Comparison of ENCODE assay signal across 25 mouse cellular contexts in the genomic region with DNA sequence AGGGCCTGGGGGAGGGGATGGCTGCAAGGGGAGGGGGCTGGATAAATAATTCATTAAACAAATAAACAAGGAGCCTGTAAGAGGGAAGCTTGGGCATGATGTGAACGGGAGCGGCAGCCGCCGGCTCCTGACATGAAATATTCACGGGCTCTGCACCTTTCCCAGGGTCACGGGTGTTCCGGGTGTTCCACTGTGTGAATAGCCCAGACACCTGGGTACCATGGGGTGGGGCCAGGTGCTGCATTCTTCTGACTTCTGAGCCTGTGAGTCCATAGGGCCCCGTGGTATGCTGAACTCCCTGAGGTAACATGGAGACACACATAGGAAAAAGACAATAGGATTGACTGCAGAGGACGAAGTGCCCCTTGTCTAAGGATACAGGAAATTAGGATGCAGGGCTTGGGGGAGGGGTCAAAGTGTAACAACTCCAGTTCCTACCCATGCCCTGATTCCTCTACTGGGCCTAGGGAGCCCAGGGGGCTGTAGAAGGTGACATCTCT. TPM values are rescaled to one million over a fixed set of nuclear protein-coding genes. Genes with fewer than 3 reads are reported as not detected.
DNase-seq lines count a peak whose midpoint lies in the region; ATAC-seq lines count a peak whose summit lies in the region.
"Had no signal": no experiment of that assay in that cellular context is flagged by ENCODE, and none has a peak within 500 bp of the region (broad histone marks: within the 10 kb centered on the region; RNA-seq: fewer than 3 reads in every experiment).

No protein-coding gene starts in this region.

- no peaks in the 10 kb centered on the region for H3K9me3 ChIP-seq in kidney, embryonic 15.5 days (replicated peaks)
- no peaks in the 10 kb centered on the region for H3K9me3 ChIP-seq in midbrain, embryonic 14.5 days (ENCODE audit: control insufficient read depth, low read length)
- no peaks in the 10 kb centered on the region for H3K9me3 ChIP-seq in midbrain, embryonic 15.5 days
- no peaks in the 10 kb centered on the region for H3K9me3 ChIP-seq in ES-E14 (ENCODE audit: control insufficient read depth, insufficient read depth, low read depth, low read length)
- no peaks in the 10 kb centered on the region for H3K9me3 ChIP-seq in limb, embryonic 12.5 days
- no peaks in the 10 kb centered on the region for H3K9me3 ChIP-seq in forebrain, embryonic 11.5 days (ENCODE audit: control insufficient read depth, low read length)
- H3K9me3 ChIP-seq: liver, embryonic 15.5 days had no signal

- H3K36me3 ChIP-seq in kidney, embryonic 15.5 days = peaks cover under 1% of the 10 kb centered on the region; the same call in 1 of the 2 replicates
- no peaks in the 10 kb centered on the region for H3K36me3 ChIP-seq in midbrain, embryonic 14.5 days (ENCODE audit: control insufficient read depth, insufficient read depth, low read length)
- no peaks in the 10 kb centered on the region for H3K36me3 ChIP-seq in midbrain, embryonic 15.5 days (replicated peaks)
- no peaks in the 10 kb centered on the region for H3K36me3 ChIP-seq in ES-E14 (ENCODE audit: control insufficient read depth, insufficient read depth, low read length, poor library complexity, severe bottlenecking)
- peaks cover 1% of the 10 kb centered on the region; the same call in 1 of the 2 replicates for H3K36me3 ChIP-seq in limb, embryonic 12.5 days
- no peaks in the 10 kb centered on the region for H3K36me3 ChIP-seq in forebrain, embryonic 11.5 days (ENCODE audit: control insufficient read depth, insufficient read depth, low read length)
- H3K36me3 ChIP-seq: liver, embryonic 15.5 days had no signal

- H3K27ac ChIP-seq in kidney, embryonic 15.5 days = no peak overlapping the region
- H3K27ac ChIP-seq in midbrain, embryonic 14.5 days (replicated peaks; ENCODE audit: low read depth, low read length) = peak overlapping the region; percentile 60; the same call in 1 of the 2 replicates
- H3K27ac ChIP-seq in midbrain, embryonic 15.5 days = no peak overlapping the region
- H3K27ac ChIP-seq in ES-E14 (ENCODE audit: insufficient read depth, low read depth, low read length, poor library complexity, severe bottlenecking) = peak overlapping the region; percentile 14; the same call in 1 of the 2 replicates
- no peak overlapping the region for H3K27ac ChIP-seq in limb, embryonic 12.5 days
- no peak overlapping the region for H3K27ac ChIP-seq in forebrain, embryonic 11.5 days (ENCODE audit: low read depth, low read length)
- H3K27ac ChIP-seq: gastrocnemius, adult 2 months; left cerebral cortex, adult 2 months; liver, embryonic 15.5 days had no signal

- peaks cover 43% of the 10 kb centered on the region for H3K4me1 ChIP-seq in kidney, embryonic 15.5 days
- peaks cover 28% of the 10 kb centered on the region for H3K4me1 ChIP-seq in midbrain, embryonic 14.5 days (ENCODE audit: control insufficient read depth, insufficient read depth, low read length)
- peaks cover 25% of the 10 kb centered on the region for H3K4me1 ChIP-seq in midbrain, embryonic 15.5 days
- peaks cover 4 to 36% of the 10 kb centered on the region in 2 experiments; a peak in 3 of 4 replicates for H3K4me1 ChIP-seq in ES-E14 (ENCODE audit: control insufficient read depth in 2 of 2, insufficient read depth in 2 of 2, low read length in 2 of 2, poor library complexity in 1 of 2)
- H3K4me1 ChIP-seq in limb, embryonic 12.5 days (replicated peaks) = peaks cover 41% of the 10 kb centered on the region
- peaks cover 7% of the 10 kb centered on the region for H3K4me1 ChIP-seq in forebrain, embryonic 11.5 days (replicated peaks; ENCODE audit: control insufficient read depth, insufficient read depth, low read length)

- H3K9ac ChIP-seq in kidney, embryonic 15.5 days = no peak overlapping the region
- H3K9ac ChIP-seq in midbrain, embryonic 14.5 days (replicated peaks; ENCODE audit: low read length) = no peak overlapping the region
- no peak overlapping the region for H3K9ac ChIP-seq in midbrain, embryonic 15.5 days
- peak overlapping the region; percentile 17; the same call in 1 of the 2 replicates for H3K9ac ChIP-seq in ES-E14 (ENCODE audit: insufficient read depth, low read depth, low read length, poor library complexity, severe bottlenecking)
- H3K9ac ChIP-seq in limb, embryonic 12.5 days (replicated peaks) = no peak overlapping the region; the same call in 1 of the 2 replicates
- no peak overlapping the region for H3K9ac ChIP-seq in forebrain, embryonic 11.5 days (ENCODE audit: low read length)
- H3K9ac ChIP-seq: forebrain, postnatal 0 days; liver, embryonic 15.5 days had no signal

- H3K4me3 ChIP-seq in kidney, embryonic 15.5 days (replicated peaks) = no peak overlapping the region
- no peak overlapping the region for H3K4me3 ChIP-seq in midbrain, embryonic 14.5 days (replicated peaks; ENCODE audit: low read depth, low read length)
- H3K4me3 ChIP-seq in midbrain, embryonic 15.5 days = no peak overlapping the region
- H3K4me3 ChIP-seq in ES-E14 (ENCODE audit: insufficient read depth in 1 of 2, low read depth in 1 of 2, low read length in 2 of 2, poor library complexity in 1 of 2, severe bottlenecking in 1 of 2) = 0 out of 4 replicates have a peak overlapping the region, but pooled peaks of 1 of the 2 experiments have one; percentile 14
- no peak overlapping the region for H3K4me3 ChIP-seq in limb, embryonic 12.5 days (replicated peaks)
- H3K4me3 ChIP-seq in forebrain, embryonic 11.5 days (ENCODE audit: low read depth, low read length) = no peak overlapping the region
- H3K4me3 ChIP-seq: gastrocnemius, adult 2 months; left cerebral cortex, adult 2 months; liver, embryonic 15.5 days had no signal

- H3K27me3 ChIP-seq in kidney, embryonic 15.5 days = peaks cover 13% of the 10 kb centered on the region; the same call in 1 of the 2 replicates
- no peaks in the 10 kb centered on the region for H3K27me3 ChIP-seq in midbrain, embryonic 14.5 days (ENCODE audit: control insufficient read depth, insufficient read depth, low read length)
- no peaks in the 10 kb centered on the region for H3K27me3 ChIP-seq in midbrain, embryonic 15.5 days (replicated peaks)
- no peaks in the 10 kb centered on the region; the same call in none of the 2 replicates for H3K27me3 ChIP-seq in limb, embryonic 12.5 days
- peaks cover 4% of the 10 kb centered on the region; the same call in 1 of the 2 replicates for H3K27me3 ChIP-seq in forebrain, embryonic 11.5 days (ENCODE audit: control insufficient read depth, insufficient read depth, low read length)

- peak overlapping the region; percentile 6; the same call in 1 of the 2 replicates for H3K4me2 ChIP-seq in kidney, embryonic 15.5 days
- H3K4me2 ChIP-seq in midbrain, embryonic 14.5 days (ENCODE audit: low read length) = no peak overlapping the region
- no peak overlapping the region for H3K4me2 ChIP-seq in midbrain, embryonic 15.5 days
- H3K4me2 ChIP-seq in limb, embryonic 12.5 days = peak overlapping the region; percentile 3; the same call in 1 of the 2 replicates
- H3K4me2 ChIP-seq in forebrain, embryonic 11.5 days (ENCODE audit: low read depth, low read length, severe bottlenecking) = no peak overlapping the region
- H3K4me2 ChIP-seq: heart, embryonic 11.5 days; liver, embryonic 15.5 days had no signal

- 20% methylated on average over 9 of the region's 9 CpGs for WGBS in kidney, embryonic 15.5 days
- WGBS in midbrain, embryonic 14.5 days = 44% methylated on average over 9 of the region's 9 CpGs
- WGBS in midbrain, embryonic 15.5 days = 40% methylated on average over 9 of the region's 9 CpGs
- 28% methylated on average over 9 of the region's 9 CpGs for WGBS in limb, embryonic 12.5 days
- 67% methylated on average over 9 of the region's 9 CpGs for WGBS in forebrain, embryonic 11.5 days

- in situ Hi-C loops in ES-E14 (cut with MboI; ENCODE audit: low sequenced_read_pairs in 2 of 2, unreplicated experiment in 2 of 2) = no loop called here

- no peak for DNase-seq in kidney, postnatal 36 days
- peak; percentile 44 for DNase-seq in midbrain, embryonic 14.5 days
- DNase-seq in ES-E14 (ENCODE audit: low read depth, low spot score) = no peak
- no peak for DNase-seq in forebrain, embryonic 11.5 days (ENCODE audit: low spot score)
- DNase-seq in frontal cortex, postnatal 10 days (ENCODE audit: low spot score in 2 of 2) = no peak
- DNase-seq: adrenal gland, postnatal 14 days; cerebellum, adult 9-11 months; forebrain, postnatal 0 days; gastrocnemius, adult 2 months; heart, postnatal 10 days; kidney, adult 11 months; layer of hippocampus, adult 9-11 months; lung, postnatal 10 days; retina, postnatal 1 day; right cerebral cortex, postnatal 4 days had no signal

- ATAC-seq in kidney, embryonic 15.5 days (replicated peaks; ENCODE audit: low FRiP score) = no peak
- ATAC-seq in midbrain, embryonic 14.5 days (ENCODE audit: low FRiP score, low TSS enrichment) = no peak
- no peak for ATAC-seq in midbrain, embryonic 15.5 days (replicated peaks)
- ATAC-seq in limb, embryonic 12.5 days (ENCODE audit: insufficient number of reproducible peaks, insufficient read depth, low FRiP score, low TSS enrichment, low read depth) = no peak
- ATAC-seq in forebrain, embryonic 11.5 days (replicated peaks; ENCODE audit: low FRiP score) = no peak
- ATAC-seq: forebrain, postnatal 0 days; Patski had no signal

RNA-seq across cellular contexts. Expression of a gene that starts 4.7 kb away (rescaled TPM):
- 9.3 and 11.9 TPM in 2 replicates for polyA plus RNA-seq in kidney, embryonic 15.5 days (2015; fragmentation: Nextera tagmentation; extraction: Ambion mirVana)
- 31.1 and 43.4 TPM in 2 replicates for polyA plus RNA-seq in midbrain, embryonic 14.5 days (2014; fragmentation: Nextera tagmentation; extraction: Ambion mirVana)
- polyA plus RNA-seq in midbrain, embryonic 15.5 days (2015; fragmentation: Nextera tagmentation; extraction: Ambion mirVana) = 40.5 and 43.0 TPM in 2 replicates
- total RNA-seq in ES-E14 (2012; rRNA removed) = 7.5 and 12.5 TPM in 2 replicates
- polyA plus RNA-seq in limb, embryonic 12.5 days (2016; fragmentation: Nextera tagmentation; extraction: Ambion mirVana) = 17.6 and 21.3 TPM in 2 replicates
- polyA plus RNA-seq in forebrain, embryonic 11.5 days (2014; fragmentation: Nextera tagmentation; extraction: Ambion mirVana) = 6.6 and 7.7 TPM in 2 replicates
- total RNA-seq: gastrocnemius, adult 2 months; megakaryocyte progenitor cell, adult 5-6 weeks had no signal

RNA-seq across cellular contexts. Expression of a gene that starts 10.4 kb away (rescaled TPM):
- polyA plus RNA-seq in kidney, embryonic 15.5 days (2015; fragmentation: Nextera tagmentation; extraction: Ambion mirVana) = 29.8 and 31.5 TPM in 2 replicates
- 5.6 and 5.9 TPM in 2 replicates for polyA plus RNA-seq in midbrain, embryonic 14.5 days (2014; fragmentation: Nextera tagmentation; extraction: Ambion mirVana)
- polyA plus RNA-seq in midbrain, embryonic 15.5 days (2015; fragmentation: Nextera tagmentation; extraction: Ambion mirVana) = 4.3 and 5.8 TPM in 2 replicates
- total RNA-seq in ES-E14 (2012; rRNA removed) = 24.0 and 41.9 TPM in 2 replicates
- 53.2 and 55.1 TPM in 2 replicates for polyA plus RNA-seq in limb, embryonic 12.5 days (2016; fragmentation: Nextera tagmentation; extraction: Ambion mirVana)
- polyA plus RNA-seq in forebrain, embryonic 11.5 days (2014; fragmentation: Nextera tagmentation; extraction: Ambion mirVana) = 17.1 and 20.7 TPM in 2 replicates

RNA-seq across cellular contexts. Expression of a gene that starts 22.4 kb away (rescaled TPM):
- polyA plus RNA-seq in kidney, embryonic 15.5 days (2015; fragmentation: Nextera tagmentation; extraction: Ambion mirVana) = 73.4 and 84.3 TPM in 2 replicates
- polyA plus RNA-seq in midbrain, embryonic 14.5 days (2014; fragmentation: Nextera tagmentation; extraction: Ambion mirVana) = 32.2 and 36.2 TPM in 2 replicates
- polyA plus RNA-seq in midbrain, embryonic 15.5 days (2015; fragmentation: Nextera tagmentation; extraction: Ambion mirVana) = 59.5 and 62.2 TPM in 2 replicates
- 56.3 and 59.1 TPM in 2 replicates for total RNA-seq in ES-E14 (2012; rRNA removed)
- polyA plus RNA-seq in limb, embryonic 12.5 days (2016; fragmentation: Nextera tagmentation; extraction: Ambion mirVana) = 27.0 and 32.1 TPM in 2 replicates
- 27.9 and 28.4 TPM in 2 replicates for polyA plus RNA-seq in forebrain, embryonic 11.5 days (2014; fragmentation: Nextera tagmentation; extraction: Ambion mirVana)

RNA-seq across cellular contexts. Expression of a gene that starts 34.4 kb away (rescaled TPM):
- polyA plus RNA-seq in kidney, embryonic 15.5 days (2015; fragmentation: Nextera tagmentation; extraction: Ambion mirVana) = 0.34 and 0.35 TPM in 2 replicates
- polyA plus RNA-seq in midbrain, embryonic 14.5 days (2014; fragmentation: Nextera tagmentation; extraction: Ambion mirVana) = 0.14 and 0.36 TPM in 2 replicates
- polyA plus RNA-seq in midbrain, embryonic 15.5 days (2015; fragmentation: Nextera tagmentation; extraction: Ambion mirVana) = 0.14 and 0.17 TPM in 2 replicates
- total RNA-seq in ES-E14 (2012; rRNA removed) = not detected in 2 replicates
- polyA plus RNA-seq in limb, embryonic 12.5 days (2016; fragmentation: Nextera tagmentation; extraction: Ambion mirVana) = 0.18 and 0.20 TPM in 2 replicates
- 0.13 TPM in 1 of 2 replicates, not detected in the other for polyA plus RNA-seq in forebrain, embryonic 11.5 days (2014; fragmentation: Nextera tagmentation; extraction: Ambion mirVana)
- total RNA-seq: CH12.LX; gastrocnemius, adult 2 months; megakaryocyte progenitor cell, adult 5-6 weeks had no signal
- polyA plus RNA-seq: embryonic facial prominence, embryonic 14.5 days had no signal

RNA-seq across cellular contexts. Expression of a gene that starts 37.6 kb away (rescaled TPM):
- polyA plus RNA-seq in kidney, embryonic 15.5 days (2015; fragmentation: Nextera tagmentation; extraction: Ambion mirVana) = 1.9 and 2.5 TPM in 2 replicates
- polyA plus RNA-seq in midbrain, embryonic 14.5 days (2014; fragmentation: Nextera tagmentation; extraction: Ambion mirVana) = 0.54 and 0.55 TPM in 2 replicates
- 0.89 and 0.99 TPM in 2 replicates for polyA plus RNA-seq in midbrain, embryonic 15.5 days (2015; fragmentation: Nextera tagmentation; extraction: Ambion mirVana)
- 0.09 and 0.16 TPM in 2 replicates for total RNA-seq in ES-E14 (2012; rRNA removed)
- 0.26 and 0.40 TPM in 2 replicates for polyA plus RNA-seq in limb, embryonic 12.5 days (2016; fragmentation: Nextera tagmentation; extraction: Ambion mirVana)
- 0.08 and 0.15 TPM in 2 replicates for polyA plus RNA-seq in forebrain, embryonic 11.5 days (2014; fragmentation: Nextera tagmentation; extraction: Ambion mirVana)
- total RNA-seq: forebrain, postnatal 0 days; gastrocnemius, adult 2 months; megakaryocyte progenitor cell, adult 5-6 weeks had no signal
- polyA plus RNA-seq: liver, embryonic 15.5 days had no signal

Comparison
In these comparisons a context has a peak if more than half of its experiments do, and no peak if none do; other contexts are left out.
1. H3K27ac ChIP-seq: peak in midbrain, embryonic 14.5 days (single experiment) and ES-E14 (single experiment); none in kidney, embryonic 15.5 days (single experiment), midbrain, embryonic 15.5 days (single experiment), limb, embryonic 12.5 days (single experiment) and forebrain, embryonic 11.5 days (single experiment).
2. H3K4me2 ChIP-seq: peak in kidney, embryonic 15.5 days (single experiment) and limb, embryonic 12.5 days (single experiment); none in midbrain, embryonic 14.5 days (single experiment), midbrain, embryonic 15.5 days (single experiment) and forebrain, embryonic 11.5 days (single experiment).